9 mouse cellular contexts compared by ENCODE assay signal in the genomic region with DNA sequence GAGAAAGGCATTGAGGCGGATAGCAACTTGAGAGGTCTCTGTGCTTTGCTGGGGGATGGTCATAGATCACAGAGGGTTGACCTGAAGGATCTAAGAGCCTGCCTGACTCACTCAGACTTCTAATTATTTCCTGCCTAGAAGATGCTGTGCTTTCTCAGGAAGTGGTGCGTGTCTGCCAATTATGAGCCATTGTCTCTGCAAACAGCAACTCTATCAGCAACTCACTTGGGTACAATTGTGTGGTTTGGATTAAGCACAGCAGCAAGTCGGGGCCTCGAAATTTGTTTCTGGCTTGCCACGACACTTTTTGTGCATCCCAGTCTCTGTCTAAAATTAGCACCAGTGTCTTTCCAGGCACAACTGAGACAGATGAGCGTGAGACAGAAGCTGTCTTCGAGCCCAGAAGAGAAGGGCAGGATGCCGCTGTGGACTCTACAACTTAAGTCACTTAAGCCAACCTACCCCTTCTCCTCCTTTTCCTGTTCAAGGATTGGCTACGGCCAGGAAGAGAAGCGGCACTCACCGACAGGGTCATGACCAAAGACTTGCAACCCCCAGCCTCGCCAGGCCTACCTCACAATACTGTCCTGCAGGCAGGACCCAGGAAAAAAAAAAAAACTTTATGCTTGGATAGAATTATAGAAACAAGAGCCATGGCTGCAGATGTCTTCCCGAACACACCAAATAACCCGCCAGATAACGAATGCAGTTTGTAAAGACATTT. TPM values are rescaled to one million over a fixed set of nuclear protein-coding genes. Genes with fewer than 3 reads are reported as not detected.
DNase-seq lines count a peak whose midpoint lies in the region; ATAC-seq and TF ChIP-seq lines count a peak whose summit lies in the region.
"Had no signal": no experiment of that assay in that cellular context is flagged by ENCODE, and none has a peak within 500 bp of the region (broad histone marks: within the 10 kb centered on the region; RNA-seq: fewer than 3 reads in every experiment).

No protein-coding gene starts in this region.

- no peaks in the 10 kb centered on the region for H3K27me3 ChIP-seq in lung, embryonic 16.5 days (ENCODE audit: control insufficient read depth, insufficient read depth, low read depth, low read length)
- H3K27me3 ChIP-seq in myocyte (ENCODE audit: control insufficient read depth, insufficient read depth, insufficient read length), result no peaks in the 10 kb centered on the region
- H3K27me3 ChIP-seq: liver, embryonic 15.5 days had no signal

- peak overlapping the region; percentile 7; the same call in 1 of the 2 replicates for H3K27ac ChIP-seq in lung, embryonic 16.5 days (ENCODE audit: low read length)
- H3K27ac ChIP-seq: liver, embryonic 15.5 days had no signal

- H3K4me3 ChIP-seq in lung, embryonic 16.5 days (ENCODE audit: low read length), result no peak overlapping the region
- peak overlapping the region; percentile 2 for H3K4me3 ChIP-seq in myocyte
- H3K4me3 ChIP-seq: liver, embryonic 15.5 days had no signal

- no peaks in the 10 kb centered on the region for H3K9me3 ChIP-seq in lung, embryonic 16.5 days (ENCODE audit: control insufficient read depth, low read length)
- H3K9me3 ChIP-seq: liver, embryonic 15.5 days had no signal

- peak; percentile 91 for DNase-seq in heart, adult 11 months
- no peak for DNase-seq in heart, adult 9 months (ENCODE audit: low spot score in 2 of 2)
- no peak for DNase-seq in lung, adult 18-20 months
- DNase-seq in kidney, adult 9 months, result peak; percentile 19
- DNase-seq in right cerebral cortex, postnatal 25 days, result no peak
- no peak for DNase-seq in ovary, postnatal 10 days (ENCODE audit: low spot score)

- no peak overlapping the region for H3ac ChIP-seq in myocyte (ENCODE audit: control insufficient read depth, insufficient read length)

- TF ChIP-seq POLR2A in myocyte (IDR thresholded peaks at IDR 0.05; ENCODE audit: insufficient read length, low read depth), result no peak

- ATAC-seq in lung, embryonic 16.5 days (ENCODE audit: low read depth), result 0 out of 2 replicates have a peak, but pooled peaks have one; percentile 31

- no peak overlapping the region for H3K4me2 ChIP-seq in lung, embryonic 16.5 days (ENCODE audit: low read depth, low read length)
- peak overlapping the region; percentile 97 for H3K4me2 ChIP-seq in myocyte (ENCODE audit: low read depth)
- H3K4me2 ChIP-seq: liver, embryonic 15.5 days had no signal

- 56% methylated on average over 15 of the region's 15 CpGs for WGBS in lung, embryonic 16.5 days

- no peaks in the 10 kb centered on the region for H3K79me2 ChIP-seq in myocyte (ENCODE audit: control insufficient read depth, insufficient read depth)

- H3K4me1 ChIP-seq in lung, embryonic 16.5 days (replicated peaks; ENCODE audit: control insufficient read depth, insufficient read depth, low read length), result no peaks in the 10 kb centered on the region
- H3K4me1 ChIP-seq: liver, embryonic 15.5 days had no signal

- H3K36me3 ChIP-seq in lung, embryonic 16.5 days (ENCODE audit: control insufficient read depth, insufficient read depth, low read length), result peaks cover 28% of the 10 kb centered on the region
- peaks cover 37% of the 10 kb centered on the region for H3K36me3 ChIP-seq in myocyte (ENCODE audit: control insufficient read depth, insufficient read depth)

- H3K9ac ChIP-seq in lung, embryonic 16.5 days (ENCODE audit: low read length), result no peak overlapping the region
- H3K9ac ChIP-seq: liver, embryonic 15.5 days had no signal

TF ChIP-seq in myocyte, 11 proteins besides CTCF, POLR2A, EP300 and RAD21:
- TF ChIP-seq MYOD1 (IDR thresholded peaks at IDR 0.05; ENCODE audit: control insufficient read depth in 1 of 3, insufficient read length in 2 of 3, low read depth in 2 of 3) (no peak), TCF3 (IDR thresholded peaks at IDR 0.05; ENCODE audit: insufficient read length, low read depth) (no peak), TCF12 (IDR thresholded peaks at IDR 0.05; ENCODE audit: insufficient read depth, poor library complexity, severe bottlenecking) (no peak), REST (IDR thresholded peaks at IDR 0.05; ENCODE audit: insufficient read depth, insufficient read length) (no peak), E2F4 (IDR thresholded peaks at IDR 0.05; ENCODE audit: insufficient read depth) (no peak), CEBPB (IDR thresholded peaks at IDR 0.05; ENCODE audit: insufficient read depth, poor library complexity, severe bottlenecking) (no peak), MYOG (IDR thresholded peaks at IDR 0.05; ENCODE audit: control insufficient read depth in 1 of 3, insufficient read depth in 1 of 3, insufficient read length in 2 of 3, low read depth in 2 of 3) (no peak)

RNA-seq across cellular contexts. Expression of gene Eif2b2, which starts 8.8 kb away (rescaled TPM):
- polyA plus RNA-seq in lung, embryonic 16.5 days (2015; fragmentation: Nextera tagmentation; extraction: Ambion mirVana), result 83.3 and 86.6 TPM in 2 replicates
- polyA plus RNA-seq in myocyte (2012; fragmentation: generic; extraction: Trizol), result 342 TPM

RNA-seq across cellular contexts. Expression of gene Mlh3, which starts 42.4 kb away (rescaled TPM):
- polyA plus RNA-seq in lung, embryonic 16.5 days (2015; fragmentation: Nextera tagmentation; extraction: Ambion mirVana), result 8.5 and 9.0 TPM in 2 replicates
- polyA plus RNA-seq in myocyte (2012; fragmentation: generic; extraction: Trizol), result 1.4 TPM

RNA-seq across cellular contexts. Expression of gene Pgf, which starts 50.4 kb away (rescaled TPM):
- polyA plus RNA-seq in lung, embryonic 16.5 days (2015; fragmentation: Nextera tagmentation; extraction: Ambion mirVana), result 9.7 and 9.9 TPM in 2 replicates
- 41.9 TPM for polyA plus RNA-seq in myocyte (2012; fragmentation: generic; extraction: Trizol)

Comparison
In these comparisons a context has a peak if more than half of its experiments do, and no peak if none do; other contexts are left out.
1. DNase-seq: peak in heart, adult 11 months (single experiment) and kidney, adult 9 months (single experiment); none in heart, adult 9 months (0 of 2), lung, adult 18-20 months (0 of 2), right cerebral cortex, postnatal 25 days (single experiment) and ovary, postnatal 10 days (single experiment).